Mouse (Mus musculus) midbrain, embryonic 16.5 days (tissue): ENCODE data around the gene Slc35f1. TPM values are rescaled to one million over a fixed set of nuclear protein-coding genes. Genes with fewer than 3 reads are reported as not detected.

Source experiments
- ATAC-seq: fragments of 200-750 bp; cut with Nextera tagmentation; 2 replicates; pipeline ENCODE4 v1.8.0; 2017; ENCODE audit warnings: moderate TSS enrichment
- H3K27ac ChIP-seq: fragments of 300-500 bp; sonication (generic); 2 replicates; pipeline ENCODE4 v1.5.1; 2014; ENCODE audit warnings: mild to moderate bottlenecking, low read length, mixed read lengths
- H3K27me3 ChIP-seq: fragments of 300-500 bp; sonication (generic); 2 replicates; pipeline ENCODE4 v1.6.1; 2014; ENCODE audit warnings: low read depth, low read length, mixed read lengths; ENCODE audit not compliant: control insufficient read depth, insufficient read depth
- H3K36me3 ChIP-seq: fragments of 300-500 bp; sonication (generic); 2 replicates; pipeline ENCODE4 v1.6.1; 2014; ENCODE audit warnings: mild to moderate bottlenecking, low read length, moderate library complexity, mixed read lengths; ENCODE audit not compliant: control insufficient read depth, insufficient read depth
- H3K4me1 ChIP-seq: fragments of 300-500 bp; sonication (generic); 2 replicates; pipeline ENCODE4 v1.6.1; 2014; ENCODE audit warnings: mild to moderate bottlenecking, low read length, mixed read lengths; ENCODE audit not compliant: control insufficient read depth, insufficient read depth
- H3K4me2 ChIP-seq: fragments of 300-500 bp; sonication (generic); 2 replicates; pipeline ENCODE4 v1.6.1; 2014; ENCODE audit warnings: mild to moderate bottlenecking, low read length, mixed read lengths
- H3K4me3 ChIP-seq: fragments of 300-500 bp; sonication (generic); 2 replicates; pipeline ENCODE4 v1.5.1; 2014; ENCODE audit warnings: low read depth, mild to moderate bottlenecking, low read length, moderate library complexity, mixed read lengths
- H3K9ac ChIP-seq: fragments of 300-500 bp; sonication (generic); 2 replicates; pipeline ENCODE4 v1.6.1; 2014; ENCODE audit warnings: low read depth, low read length, mixed read lengths
- H3K9me3 ChIP-seq: fragments of 300-500 bp; sonication (generic); replicated peaks from 2 replicates; pipeline ENCODE4 v1.6.1; 2014; ENCODE audit warnings: mild to moderate bottlenecking, low read length, mixed read lengths; ENCODE audit not compliant: control insufficient read depth, poor library complexity, severe bottlenecking
- WGBS: fragments of 180-500 bp; shearing (Covaris S2); extraction: QIAGEN DNeasy Blood & Tissue Kit; methylation state at CpG from one replicate; pipeline ENCODE4 v1.1.7; 2014; 5-methylcytosine and 5-hydroxymethylcytosine counted together
- polyA plus RNA-seq: library from polyadenylated mRNA; unstranded; fragments of >200 nt; fragmentation: Nextera tagmentation; extraction: Ambion mirVana; gene quantifications from 2 replicates; pipeline ENCODE4 v1.2.1, GENCODE M21; 2015

Slc35f1 gene
- polyA plus RNA-seq, 1 experiment from 2014 or later, result 45.3 TPM

GRCm38 (mm10) chr10:52819661-52820060, 129.3 kb downstream of the Slc35f1 start:
- no peak overlapping the region for H3K27ac ChIP-seq
- no peaks in the 10 kb centered on the region for H3K36me3 ChIP-seq
- H3K4me2 ChIP-seq, result no peak overlapping the region
- H3K9ac ChIP-seq, result no peak overlapping the region
- H3K27me3 ChIP-seq, result no peaks in the 10 kb centered on the region
- no peak for ATAC-seq
- no peak overlapping the region for H3K4me3 ChIP-seq
- no peaks in the 10 kb centered on the region for H3K4me1 ChIP-seq
- H3K9me3 ChIP-seq, result no peaks in the 10 kb centered on the region
- 89% methylated on average over 1 of the region's 1 CpGs for WGBS

DNA sequence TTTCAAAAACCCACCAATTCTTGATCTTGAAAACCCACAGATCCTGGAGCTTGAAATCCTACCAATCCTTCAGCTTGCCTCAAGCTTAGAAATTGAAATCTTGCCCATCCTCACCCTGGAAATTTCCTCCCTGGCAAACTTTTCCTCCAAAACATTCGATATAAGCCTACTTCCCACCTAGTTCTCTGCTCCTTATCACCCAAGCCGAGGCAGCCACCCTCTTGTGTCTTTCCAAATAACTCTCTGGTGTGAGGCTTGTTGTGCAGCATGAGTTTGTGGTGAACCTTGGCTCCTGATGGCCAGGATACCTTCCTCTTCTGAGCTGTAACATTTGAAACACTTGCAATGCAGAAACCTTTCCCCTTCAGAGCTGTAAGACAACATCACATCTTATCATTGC, 132.6 kb downstream of the Slc35f1 start:
- Histone ChIP-seq H3K4me1 (no peaks in the 10 kb centered on the region), H3K36me3 (no peaks in the 10 kb centered on the region), H3K9me3 (no peaks in the 10 kb centered on the region), H3K27ac (no peak overlapping the region), H3K9ac (no peak overlapping the region), H3K4me3 (no peak overlapping the region), H3K4me2 (no peak overlapping the region), H3K27me3 (no peaks in the 10 kb centered on the region)
- ATAC-seq, result no peak
- WGBS, result 87% methylated on average over 2 of the region's 2 CpGs

DNA sequence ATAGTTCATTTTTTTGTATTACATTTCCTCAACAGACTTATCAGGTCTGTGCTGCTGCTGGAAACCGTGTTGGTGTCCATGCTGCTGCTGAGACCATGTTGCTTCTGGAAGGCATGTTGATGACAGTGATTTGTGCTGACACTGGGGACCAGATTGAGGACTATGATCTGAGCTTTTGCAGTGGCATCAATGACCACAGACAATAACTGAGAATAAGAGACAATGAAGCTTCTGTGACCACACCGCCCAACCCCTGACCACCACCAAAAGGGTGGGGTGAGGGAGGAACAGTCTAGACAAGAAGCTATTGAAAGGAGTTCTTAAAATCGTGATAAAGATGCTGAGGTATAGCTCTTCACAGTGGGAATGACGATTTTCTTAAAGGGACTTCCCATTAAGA, 135.4 kb downstream of the Slc35f1 start:
- 89% methylated on average over 4 of the region's 4 CpGs for WGBS
- Histone ChIP-seq H3K27ac (no peak overlapping the region), H3K4me3 (no peak overlapping the region), H3K27me3 (no peaks in the 10 kb centered on the region), H3K9me3 (no peaks in the 10 kb centered on the region), H3K9ac (no peak overlapping the region), H3K4me1 (no peaks in the 10 kb centered on the region), H3K4me2 (no peak overlapping the region), H3K36me3 (no peaks in the 10 kb centered on the region)
- no peak for ATAC-seq

DNA sequence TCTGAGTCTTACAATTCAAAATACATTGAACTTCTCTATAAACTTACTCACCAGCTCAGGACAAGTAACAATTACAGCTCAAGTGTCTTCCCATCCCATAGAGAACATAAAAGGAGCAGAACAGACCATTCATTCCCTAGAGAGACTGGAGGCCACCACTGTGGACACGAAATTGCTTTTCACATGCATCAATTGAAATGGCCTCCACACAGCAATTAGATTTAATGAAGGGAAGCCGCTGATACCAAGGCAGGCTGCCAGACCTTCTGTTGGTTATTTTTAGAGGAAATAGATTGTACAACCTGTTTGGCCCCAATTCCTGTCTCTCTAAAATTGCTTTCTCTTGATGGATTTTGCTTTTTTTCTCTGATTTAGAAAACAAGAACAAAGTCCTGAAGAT, 150.5 kb downstream of the Slc35f1 start:
- H3K27ac ChIP-seq, result no peak overlapping the region
- ATAC-seq, result no peak
- no peak overlapping the region for H3K4me2 ChIP-seq
- H3K27me3 ChIP-seq, result no peaks in the 10 kb centered on the region
- H3K9me3 ChIP-seq, result no peaks in the 10 kb centered on the region
- no peak overlapping the region for H3K4me3 ChIP-seq
- H3K36me3 ChIP-seq, result no peaks in the 10 kb centered on the region
- no peaks in the 10 kb centered on the region for H3K4me1 ChIP-seq
- 49% methylated on average over 2 of the region's 2 CpGs for WGBS
- no peak overlapping the region for H3K9ac ChIP-seq

GRCm38 (mm10) chr10:52851994-52852393, 161.7 kb downstream of the Slc35f1 start:
- H3K36me3 ChIP-seq, result no peaks in the 10 kb centered on the region
- H3K27me3 ChIP-seq, result no peaks in the 10 kb centered on the region
- no peaks in the 10 kb centered on the region for H3K4me1 ChIP-seq
- H3K4me3 ChIP-seq, result no peak overlapping the region
- H3K9me3 ChIP-seq, result no peaks in the 10 kb centered on the region
- ATAC-seq, result no peak
- no peak overlapping the region for H3K27ac ChIP-seq
- H3K4me2 ChIP-seq, result no peak overlapping the region
- H3K9ac ChIP-seq, result no peak overlapping the region

DNA sequence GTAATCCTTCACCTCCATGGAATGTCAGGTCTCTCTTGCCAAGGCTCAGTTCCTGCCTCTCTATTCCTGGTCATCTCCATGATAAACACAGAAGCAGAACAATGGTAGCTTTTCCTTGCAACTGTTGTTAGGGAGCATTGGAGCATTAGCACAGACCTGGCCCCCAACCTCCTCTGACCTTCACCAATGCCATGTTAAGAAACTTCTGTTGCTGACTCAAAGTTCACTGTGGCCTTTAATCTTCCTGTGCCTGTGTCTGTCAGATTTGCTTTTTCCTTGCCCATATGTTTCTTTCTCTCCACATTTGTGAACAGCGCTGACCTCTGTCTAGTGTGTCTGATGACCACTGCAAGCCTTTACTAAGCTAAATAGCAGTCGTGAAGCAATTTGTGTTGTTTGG, 170.5 kb downstream of the Slc35f1 start:
- Histone ChIP-seq H3K4me1 (no peaks in the 10 kb centered on the region), H3K9ac (no peak overlapping the region), H3K9me3 (no peaks in the 10 kb centered on the region), H3K36me3 (no peaks in the 10 kb centered on the region), H3K27ac (no peak overlapping the region), H3K27me3 (no peaks in the 10 kb centered on the region), H3K4me2 (no peak overlapping the region), H3K4me3 (no peak overlapping the region)
- 82% methylated on average over 2 of the region's 2 CpGs for WGBS
- no peak for ATAC-seq

GRCm38 (mm10) chr10:52864936-52865335, 174.6 kb downstream of the Slc35f1 start:
- H3K4me3 ChIP-seq, result no peak overlapping the region
- no peak overlapping the region for H3K27ac ChIP-seq
- H3K27me3 ChIP-seq, result no peaks in the 10 kb centered on the region
- H3K9me3 ChIP-seq, result no peaks in the 10 kb centered on the region
- ATAC-seq, result no peak
- H3K36me3 ChIP-seq, result no peaks in the 10 kb centered on the region
- H3K4me1 ChIP-seq, result no peaks in the 10 kb centered on the region
- no peak overlapping the region for H3K4me2 ChIP-seq
- WGBS, result 86% methylated on average over 5 of the region's 5 CpGs
- H3K9ac ChIP-seq, result no peak overlapping the region

DNA sequence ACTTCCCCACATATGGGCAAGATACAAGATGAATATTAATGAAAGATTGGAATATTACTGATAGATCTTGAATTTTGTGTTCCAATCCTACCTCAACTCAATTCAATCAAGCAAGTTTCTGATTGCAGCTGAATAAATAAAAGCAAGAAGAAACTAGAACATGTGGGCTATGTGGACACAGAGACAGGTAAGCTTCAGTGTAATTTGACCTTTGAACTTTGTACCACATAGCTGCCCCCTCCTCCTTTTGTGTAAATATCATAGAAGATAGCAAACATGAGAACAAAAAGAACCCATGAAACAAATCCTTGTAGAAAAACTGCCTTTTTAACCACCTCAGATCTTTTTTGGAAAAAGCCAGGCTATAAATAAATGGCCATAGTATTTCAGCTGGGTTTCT, 180.8 kb downstream of the Slc35f1 start:
- no peak overlapping the region for H3K9ac ChIP-seq
- no peak for ATAC-seq
- H3K36me3 ChIP-seq, result no peaks in the 10 kb centered on the region
- H3K4me3 ChIP-seq, result no peak overlapping the region
- H3K27me3 ChIP-seq, result no peaks in the 10 kb centered on the region
- H3K4me2 ChIP-seq, result no peak overlapping the region
- no peaks in the 10 kb centered on the region for H3K4me1 ChIP-seq
- H3K9me3 ChIP-seq, result no peaks in the 10 kb centered on the region
- no peak overlapping the region for H3K27ac ChIP-seq

DNA sequence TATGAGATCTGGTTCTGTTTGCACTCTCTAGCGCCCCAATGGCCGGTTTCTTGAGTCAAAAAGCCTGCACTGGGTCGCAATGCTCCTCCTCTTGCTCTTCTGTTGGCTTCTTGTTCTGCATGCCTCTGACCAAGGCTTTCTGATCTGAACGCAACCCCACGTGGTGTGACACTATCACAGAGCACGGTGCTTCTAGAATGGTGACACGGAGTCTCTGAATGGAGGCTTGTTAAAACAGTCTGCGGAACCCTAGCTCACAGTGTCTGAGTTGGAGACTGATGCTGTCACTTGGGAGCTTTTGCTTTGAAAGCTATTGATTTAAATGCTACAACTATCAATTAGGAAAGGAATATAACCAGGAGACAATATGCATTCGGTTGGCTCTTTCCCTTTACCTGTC, 183.8 kb downstream of the Slc35f1 start:
- Histone ChIP-seq H3K4me1 (peaks cover 10% of the 10 kb centered on the region), H3K4me3 (no peak overlapping the region), H3K4me2 (no peak overlapping the region), H3K9ac (no peak overlapping the region), H3K36me3 (no peaks in the 10 kb centered on the region), H3K27me3 (no peaks in the 10 kb centered on the region), H3K27ac (no peak overlapping the region), H3K9me3 (no peaks in the 10 kb centered on the region)
- WGBS, result 73% methylated on average over 9 of the region's 9 CpGs
- ATAC-seq, result no peak

- Histone ChIP-seq H3K27me3 (no peaks in the 10 kb centered on the region), H3K4me2 (no peak overlapping the region), H3K9me3 (no peaks in the 10 kb centered on the region), H3K4me3 (no peak overlapping the region), H3K4me1 (peaks cover 10% of the 10 kb centered on the region), H3K36me3 (no peaks in the 10 kb centered on the region), H3K27ac (no peak overlapping the region), H3K9ac (no peak overlapping the region)
- ATAC-seq, result no peak
Measured at GRCm38 (mm10) chr10:52874712-52875111, 184.4 kb downstream of the Slc35f1 start.
